Mouse (Mus musculus): ENCODE measurements around the gene Patl1.
A peak's percentile ranks its signal among the peaks of the same experiment; 100 is the strongest.
"Not testable (repeated sequence)": the region's sequence is repeated elsewhere in the genome, so short reads cannot be mapped to it uniquely, and the experiment has no call there.

Gene Patl1

DNA sequence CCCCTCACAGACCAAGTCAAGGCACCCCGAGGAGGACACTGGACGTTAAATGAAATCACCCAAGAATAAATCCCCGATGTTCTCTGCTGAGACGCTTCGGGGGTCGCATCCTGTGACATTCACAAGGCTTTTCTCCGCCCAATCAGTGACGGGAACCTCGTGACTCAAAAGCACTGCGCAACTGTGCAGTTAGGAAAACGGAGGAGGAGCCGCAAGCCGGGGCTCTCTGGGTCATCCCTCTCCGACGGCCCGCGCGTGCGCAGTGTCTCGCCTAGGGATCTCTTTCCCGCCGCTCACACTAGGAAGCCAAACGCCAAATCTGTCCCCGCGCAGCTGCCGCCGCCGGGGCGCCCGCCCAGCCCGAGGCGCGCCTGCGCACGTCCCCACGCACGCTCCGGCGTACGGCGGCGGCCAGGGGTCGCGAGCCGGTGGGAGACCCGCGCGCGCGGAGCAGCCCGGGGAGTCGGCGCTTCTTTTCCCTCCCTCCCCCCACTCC is at the start of gene Patl1:
Gene Patl1, plus strand, starts transcription at position 363 of the 496 bp plus-strand sequence.
- DNase-seq: peak; percentile 98

DNA sequence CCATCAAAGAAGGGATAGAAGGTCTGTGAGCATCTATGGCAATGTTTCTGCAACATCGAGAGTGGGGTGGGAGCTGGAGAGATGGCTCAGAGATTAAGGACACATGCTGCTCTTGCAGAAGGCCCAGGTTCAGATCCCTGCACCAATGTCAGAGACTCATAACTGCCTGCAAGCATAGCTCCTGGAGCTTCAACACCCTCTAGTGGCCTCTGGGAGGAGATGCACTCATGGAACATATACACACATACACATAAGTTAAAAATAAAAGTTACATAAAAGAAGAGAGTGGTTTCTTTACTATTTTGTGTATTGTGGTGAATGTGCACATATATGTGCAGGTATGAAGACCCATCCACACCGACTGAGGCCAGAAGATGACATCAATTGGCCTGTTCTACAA is 44.4 kb upstream of the Patl1 start:
- no peak for DNase-seq

DNA sequence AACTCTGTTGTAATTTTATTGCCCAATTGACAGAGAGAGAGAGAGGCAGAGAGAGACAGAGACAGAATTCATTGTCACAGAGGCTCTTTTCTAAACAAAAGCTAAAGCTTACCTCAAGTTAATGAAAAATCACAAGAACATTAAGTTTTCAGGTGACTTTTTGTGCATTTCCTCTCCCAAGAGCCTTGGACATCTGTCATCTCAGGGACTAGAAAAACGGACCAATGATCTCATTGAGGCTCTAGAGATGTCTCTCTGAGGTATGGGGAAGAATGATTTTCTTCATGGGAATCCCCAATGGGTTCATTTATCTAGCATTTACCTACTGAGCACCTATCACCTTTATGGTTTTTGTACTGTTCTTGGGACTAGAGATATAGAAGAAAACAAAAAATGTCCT is 37.2 kb upstream of the Patl1 start, which contains the start of gene Olfr1419:
Gene Olfr1419, minus strand, starts transcription at position 101 of the 400 bp plus-strand sequence.
- no peak for DNase-seq

DNA sequence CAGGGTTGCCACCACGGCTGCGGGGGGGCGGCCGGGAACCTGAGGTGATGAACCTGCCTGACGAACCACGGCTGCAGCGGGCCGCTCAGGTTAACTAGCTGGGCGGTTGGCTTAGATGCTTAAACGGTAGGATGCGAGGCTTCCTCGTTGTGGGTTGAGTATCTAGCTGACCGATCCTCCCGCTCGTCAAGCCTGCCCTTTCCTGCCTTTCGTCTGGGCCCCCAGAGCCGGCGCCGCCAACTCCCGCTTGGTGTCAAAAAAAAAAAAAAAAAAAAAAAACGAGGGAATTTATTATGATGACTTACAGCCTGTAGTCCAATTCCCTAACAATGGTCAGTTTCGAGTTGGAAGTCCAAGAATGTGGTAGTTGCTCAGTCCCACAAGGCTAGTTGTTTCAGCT is 33.8 kb upstream of the Patl1 start:
- DNase-seq: not testable (repeated sequence)

DNA sequence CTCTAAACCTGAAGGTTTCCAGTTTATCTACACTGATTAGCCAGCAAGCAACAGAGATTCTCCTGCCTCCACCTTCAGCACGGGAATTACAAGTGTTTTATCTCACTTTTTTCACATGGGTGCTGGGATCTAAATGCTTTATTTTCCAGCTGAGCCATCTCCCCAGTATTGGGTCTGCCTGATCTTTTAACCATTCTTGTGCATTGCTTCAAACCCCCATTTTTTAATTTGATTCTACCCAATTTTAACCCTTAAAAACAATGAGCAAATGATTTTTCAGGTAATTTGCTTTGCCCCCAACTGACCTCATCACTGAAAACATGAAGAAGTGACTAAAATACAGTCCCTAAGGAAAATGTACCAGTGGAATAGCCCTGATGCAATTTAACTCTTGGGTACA is 25.9 kb upstream of the Patl1 start, which contains the start of gene Olfr1420:
Gene Olfr1420, plus strand, starts transcription at position 301 of the 400 bp plus-strand sequence.
- DNase-seq: no peak

DNA sequence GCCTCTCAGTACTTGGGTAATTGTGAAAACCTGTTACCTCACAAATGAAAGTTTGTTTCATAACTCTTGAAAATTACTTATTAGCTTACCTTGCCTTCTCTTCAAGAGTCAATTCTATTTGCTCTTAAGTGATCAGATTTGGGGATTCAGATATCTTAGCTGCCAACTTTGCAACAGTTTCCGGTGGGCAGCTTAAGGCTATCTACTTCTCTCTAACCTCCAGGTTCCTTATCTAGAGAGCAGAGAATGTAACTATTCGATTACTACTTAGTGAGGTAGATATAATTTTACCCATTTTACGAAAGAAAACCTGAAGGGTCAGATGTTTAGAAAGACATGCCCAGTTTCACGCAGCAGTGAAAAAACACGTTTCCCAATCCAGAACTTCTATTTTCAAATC is 1.2 kb upstream of the Patl1 start:
- DNase-seq: no peak

DNA sequence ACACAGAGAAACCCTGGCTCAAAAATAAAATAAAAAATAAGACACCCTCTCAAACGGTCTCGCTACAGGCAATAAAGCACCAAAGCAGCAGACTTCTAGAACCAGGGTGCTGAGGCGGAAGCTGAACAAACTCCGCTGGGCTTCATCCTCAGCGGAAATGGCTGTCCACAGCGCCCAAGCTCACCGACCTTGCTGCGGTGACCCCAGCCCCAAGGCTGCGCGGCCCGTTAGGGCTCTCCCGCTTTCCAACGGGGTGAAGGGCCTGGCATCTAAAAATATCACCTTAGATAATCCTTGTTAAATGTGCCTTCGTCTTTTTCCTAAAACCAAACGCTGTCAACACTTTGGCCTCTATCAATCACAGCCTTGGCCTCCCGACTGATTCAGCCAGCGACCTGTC is 596 bp upstream of the Patl1 start:
- DNase-seq: no peak

DNA sequence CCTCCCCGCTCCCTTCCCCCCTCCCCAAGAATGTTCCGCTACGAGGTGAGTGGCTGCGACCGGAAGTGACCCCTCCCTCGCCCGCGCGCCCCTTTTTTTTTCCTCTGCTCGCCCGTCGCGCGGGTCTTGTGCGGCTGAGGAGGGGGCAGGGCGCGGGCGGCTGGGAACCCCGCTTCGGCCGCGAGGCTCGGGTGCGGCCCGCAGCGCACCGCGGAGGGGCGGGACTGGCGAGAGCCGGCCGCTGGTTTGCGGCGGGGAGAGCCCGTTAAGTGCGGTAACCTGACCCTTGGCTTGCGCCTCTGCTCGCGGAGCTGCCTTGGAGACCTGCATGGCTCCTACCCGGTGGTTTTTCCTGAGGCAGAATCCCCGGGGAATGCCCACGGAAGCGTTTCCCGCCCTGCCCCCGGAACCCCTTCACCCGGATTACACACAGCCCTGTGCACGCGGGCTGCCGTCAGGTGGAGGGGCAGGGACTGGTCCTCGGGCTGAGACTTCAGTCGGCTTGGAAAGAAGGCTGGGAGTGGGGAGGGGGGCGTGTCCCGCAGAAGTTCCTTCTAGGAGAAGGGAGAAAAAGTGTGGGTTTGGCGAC is 428 bp downstream of the Patl1 start:
- no peak for DNase-seq

DNA sequence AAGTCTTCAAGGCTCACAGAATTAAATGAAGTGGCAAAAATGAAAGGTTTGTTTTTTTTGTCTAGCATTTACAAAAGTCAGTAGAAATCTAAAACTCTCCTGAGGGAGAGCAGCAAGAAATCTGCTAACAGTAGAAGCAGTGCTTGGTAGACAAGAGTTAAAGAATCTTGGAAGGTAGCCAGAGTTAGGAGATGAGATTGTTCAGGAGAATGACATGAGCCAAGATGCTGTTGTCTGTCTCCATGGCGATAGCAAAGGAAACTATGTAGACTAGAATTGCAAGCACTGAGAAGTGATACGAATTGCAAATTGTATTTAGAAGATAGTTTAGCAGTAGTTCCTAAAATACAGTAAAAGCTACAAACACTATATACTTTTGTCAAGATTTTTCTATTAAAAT is 3.6 kb downstream of the Patl1 start:
- DNase-seq: no peak

DNA sequence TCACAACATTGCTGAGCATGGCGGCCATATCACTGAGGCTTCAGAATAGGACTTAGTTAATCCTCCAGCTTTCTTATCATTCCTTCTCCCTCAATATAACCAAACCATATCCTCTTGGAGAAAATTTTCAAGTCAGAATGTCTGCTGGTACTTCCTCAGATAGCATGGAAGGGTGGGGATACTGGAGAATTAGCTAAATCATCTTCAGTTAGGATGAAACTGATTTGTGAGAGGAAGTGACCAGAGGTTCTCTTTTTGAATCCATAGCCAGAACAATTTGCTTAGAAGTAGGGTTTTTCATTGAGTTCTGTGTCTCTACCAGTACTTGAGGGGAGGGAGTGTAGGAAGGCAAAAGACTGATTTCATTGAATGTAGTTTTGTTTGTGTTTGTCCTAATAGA is 9.9 kb downstream of the Patl1 start:
- DNase-seq: no peak

DNA sequence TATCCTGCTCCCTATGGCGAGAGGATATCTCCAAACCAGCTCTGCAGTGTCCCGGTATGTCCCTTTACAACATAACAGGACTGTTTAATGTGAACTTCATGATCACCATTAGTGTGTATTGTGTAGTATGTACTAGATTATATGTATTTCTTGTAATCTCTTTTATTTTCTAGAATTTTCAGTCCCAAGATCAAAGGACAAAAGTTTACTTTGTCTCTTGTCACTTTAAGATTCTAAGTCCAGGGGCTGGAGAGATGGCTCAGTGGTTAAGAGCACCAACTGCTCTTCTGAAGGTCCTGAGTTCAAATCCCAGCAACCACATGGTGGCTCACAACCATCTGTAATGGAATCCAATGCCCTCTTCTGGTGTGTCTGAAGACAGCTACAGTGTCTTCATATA is 10.3 kb downstream of the Patl1 start:
- DNase-seq: not testable (repeated sequence)

DNA sequence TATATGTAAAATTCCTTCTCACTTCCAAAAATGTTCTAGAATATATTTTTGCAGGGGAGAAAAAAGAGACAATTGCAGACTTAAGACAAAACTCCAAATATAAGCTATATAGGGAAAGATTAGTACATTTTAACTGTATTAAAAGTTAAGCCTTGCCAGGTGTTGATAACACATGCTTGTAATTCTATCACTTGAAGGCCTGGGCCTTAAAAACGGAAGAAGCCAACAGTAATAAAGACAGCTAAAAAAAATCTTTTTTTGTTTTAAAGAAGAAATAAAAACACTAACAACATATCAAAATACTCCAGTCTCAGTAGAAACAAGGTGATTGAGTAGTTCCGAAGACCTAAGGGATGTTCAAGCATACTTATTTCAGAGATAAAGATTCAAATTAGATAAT is 14.2 kb downstream of the Patl1 start:
- DNase-seq: no peak

DNA sequence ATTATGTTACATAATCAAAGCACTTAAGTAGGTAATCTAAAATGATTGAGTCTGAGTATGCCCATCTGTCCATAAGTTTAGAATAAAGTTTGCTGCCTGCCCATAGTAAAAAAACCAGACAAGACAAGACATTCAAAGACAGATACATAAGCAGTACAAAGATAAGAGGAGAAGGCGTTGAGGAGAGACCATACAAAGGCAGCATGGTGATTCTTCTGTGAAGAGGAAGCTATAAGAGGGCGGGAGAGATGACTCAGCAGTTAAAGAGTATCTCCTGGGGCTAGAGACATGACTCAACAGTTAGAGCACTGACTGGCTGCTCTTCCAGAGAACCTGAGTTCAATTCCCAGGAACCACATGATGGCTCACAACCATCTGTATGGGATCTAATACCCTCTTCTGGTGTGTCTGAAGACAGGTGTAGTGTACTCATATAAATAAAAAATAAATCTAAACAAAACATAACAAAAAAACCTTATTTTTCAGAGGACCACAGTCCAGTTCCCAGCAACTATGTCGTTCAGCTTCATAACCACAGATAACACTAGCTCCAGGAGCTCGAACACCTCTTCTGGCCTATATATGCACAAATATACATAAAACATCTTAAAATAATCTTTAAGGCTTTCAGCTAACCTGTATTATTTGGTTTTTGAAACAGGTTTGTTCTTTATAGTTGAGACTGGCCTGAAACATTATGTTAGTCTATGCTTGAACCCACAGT is 16.0 kb downstream of the Patl1 start:
- no peak for DNase-seq

DNA sequence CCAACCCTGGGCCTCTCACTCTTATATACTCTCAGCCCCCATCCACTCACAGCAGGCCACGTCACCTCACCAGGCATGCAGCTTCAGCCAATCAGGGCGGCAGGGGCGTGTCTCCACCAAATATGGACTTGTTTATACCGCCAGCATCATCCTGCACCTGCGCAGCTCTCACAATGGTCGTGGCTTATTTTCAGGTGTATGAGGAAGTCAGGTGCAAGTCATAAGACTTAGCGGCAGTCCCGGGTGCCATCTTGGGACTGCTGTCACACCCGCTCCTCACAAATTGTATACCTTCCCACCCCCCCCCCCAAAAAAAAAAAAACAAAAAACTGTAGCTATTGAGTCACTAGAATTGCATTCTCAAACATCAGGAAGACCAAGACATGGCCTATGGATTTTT is 34.3 kb downstream of the Patl1 start:
- not testable (repeated sequence) for DNase-seq

DNA sequence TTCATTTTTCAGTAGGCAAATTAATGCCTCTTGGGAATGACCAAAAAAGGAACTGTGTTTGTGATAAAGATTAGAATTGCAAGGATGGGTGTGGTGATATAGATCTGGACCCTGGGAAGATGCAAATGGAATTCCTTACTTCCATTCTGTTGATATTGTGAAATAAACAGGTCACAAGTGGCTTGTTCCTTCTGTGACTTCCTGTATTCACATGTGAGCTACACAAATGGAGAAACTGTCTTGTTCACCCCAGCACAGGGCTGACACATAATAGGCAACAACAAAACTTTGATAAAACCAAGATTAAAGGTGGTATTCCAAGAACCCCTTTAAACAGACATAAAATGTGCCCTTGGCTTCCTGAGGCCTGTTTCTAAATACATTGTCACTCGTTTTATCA is 37.7 kb downstream of the Patl1 start:
- DNase-seq: no peak

DNA sequence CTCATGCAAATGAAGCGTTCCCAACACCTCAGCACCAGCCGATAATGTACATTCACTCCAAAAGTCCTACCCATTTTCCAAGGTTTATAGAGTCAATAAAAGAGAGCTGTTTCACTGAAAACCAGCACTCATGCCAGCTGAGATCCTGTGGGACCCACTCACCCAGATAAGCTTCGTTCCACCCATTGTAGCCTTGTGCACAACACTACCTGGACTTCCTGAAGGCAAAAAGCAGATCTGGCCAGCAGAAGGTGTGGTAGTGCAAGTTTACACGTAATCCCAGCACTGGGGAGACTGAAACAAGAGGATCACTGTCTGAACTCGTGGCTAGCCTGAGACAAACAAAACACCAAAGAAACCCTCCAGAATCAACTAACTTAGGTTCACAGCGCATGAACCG is 38.5 kb downstream of the Patl1 start:
- no peak for DNase-seq

DNA sequence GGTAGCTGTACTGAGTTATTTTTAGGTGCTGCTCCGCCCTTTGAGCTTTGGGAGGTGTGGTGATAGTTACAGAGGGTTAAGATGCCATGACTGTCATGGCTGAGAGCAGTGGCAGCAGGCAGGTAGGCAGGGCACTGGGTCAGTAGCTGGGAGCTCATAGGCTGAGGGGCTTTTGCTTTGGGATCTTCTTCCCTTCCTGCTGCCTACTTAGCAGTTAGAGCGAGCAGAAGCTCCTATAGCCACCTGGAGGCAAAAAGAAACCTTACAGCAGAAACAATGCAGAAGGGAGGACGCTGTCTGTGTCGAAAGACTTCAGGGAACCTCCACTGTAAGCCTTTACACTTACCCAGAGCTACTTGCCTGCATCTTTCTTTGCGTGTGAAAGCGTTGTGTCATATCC is 42.0 kb downstream of the Patl1 start:
- DNase-seq: no peak

DNA sequence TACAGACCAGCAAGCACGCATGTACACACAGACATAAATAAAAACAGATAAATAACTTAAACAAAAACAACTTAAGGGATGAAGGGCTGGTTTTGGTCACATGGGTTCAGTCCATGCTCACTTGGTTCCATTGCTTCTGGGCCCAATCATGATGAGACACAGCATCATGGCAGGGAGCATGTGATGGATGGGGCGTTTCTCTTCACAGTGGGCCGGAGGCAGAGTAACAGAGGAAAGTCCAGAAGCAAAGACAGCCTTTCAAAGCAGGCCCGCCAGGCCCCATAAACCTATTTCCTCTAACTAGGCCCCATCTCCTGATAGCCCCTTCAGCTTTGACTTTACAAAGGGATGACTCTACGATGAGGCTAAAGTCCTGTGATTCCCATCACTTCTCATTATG is 44.4 kb downstream of the Patl1 start:
- DNase-seq: no peak

DNA sequence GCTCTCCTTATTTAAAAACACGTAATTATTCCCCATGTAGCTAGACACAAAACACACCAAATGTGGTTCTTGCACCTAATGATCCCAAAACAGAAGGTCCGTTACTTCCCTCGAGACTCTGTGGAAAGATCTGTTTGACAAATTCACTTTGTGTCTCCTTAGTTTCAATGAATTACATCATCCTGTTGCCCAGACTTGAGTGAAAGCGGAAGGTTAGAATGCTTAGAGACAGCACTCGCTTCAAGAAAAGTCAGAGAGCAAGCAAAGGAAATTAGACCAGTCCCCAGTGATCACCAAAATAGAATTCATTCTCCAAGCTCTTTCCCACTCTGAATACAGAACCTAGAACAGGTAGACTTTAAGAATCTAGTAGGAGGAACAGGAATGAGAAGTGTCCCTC is 45.2 kb downstream of the Patl1 start:
- no peak for DNase-seq

DNA sequence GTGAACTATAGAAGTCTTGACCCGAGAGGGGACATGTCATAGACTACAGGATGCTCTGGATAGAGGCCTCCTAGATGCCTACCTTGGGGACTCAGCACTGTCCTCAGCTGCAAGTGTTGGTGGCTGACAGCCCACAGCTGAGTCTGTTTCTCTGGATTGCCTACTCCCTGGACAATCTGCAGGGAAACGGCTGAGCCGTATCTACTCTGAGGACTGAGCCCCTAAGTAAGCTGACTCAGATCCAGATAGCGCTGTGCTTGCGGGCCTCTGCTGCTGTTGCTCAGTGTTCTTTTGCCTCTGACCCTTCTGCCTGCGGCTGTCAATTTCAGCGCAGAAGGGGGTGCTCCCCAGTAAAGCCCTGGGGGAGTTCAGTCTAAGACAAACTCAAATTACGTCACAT is 45.6 kb downstream of the Patl1 start:
- no peak for DNase-seq

DNA sequence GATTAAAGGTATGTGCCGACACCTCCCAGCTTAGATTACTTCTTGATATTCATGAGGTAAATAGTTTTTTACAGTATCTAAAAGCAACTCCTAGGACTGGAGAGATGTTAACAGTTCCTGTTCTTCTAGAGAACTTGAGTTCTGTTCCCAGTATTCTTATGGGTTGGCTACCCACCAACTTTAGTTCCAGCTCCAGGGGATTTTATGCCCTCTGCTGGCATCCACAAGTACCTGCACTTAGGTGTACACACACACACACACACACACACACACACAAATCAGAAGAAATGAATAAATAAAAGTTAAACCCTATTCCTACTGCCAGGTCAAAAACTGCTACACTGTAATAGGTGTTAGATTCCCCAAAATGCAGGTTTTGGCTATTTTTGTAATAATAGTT is 52.1 kb downstream of the Patl1 start:
- no peak for DNase-seq

DNA sequence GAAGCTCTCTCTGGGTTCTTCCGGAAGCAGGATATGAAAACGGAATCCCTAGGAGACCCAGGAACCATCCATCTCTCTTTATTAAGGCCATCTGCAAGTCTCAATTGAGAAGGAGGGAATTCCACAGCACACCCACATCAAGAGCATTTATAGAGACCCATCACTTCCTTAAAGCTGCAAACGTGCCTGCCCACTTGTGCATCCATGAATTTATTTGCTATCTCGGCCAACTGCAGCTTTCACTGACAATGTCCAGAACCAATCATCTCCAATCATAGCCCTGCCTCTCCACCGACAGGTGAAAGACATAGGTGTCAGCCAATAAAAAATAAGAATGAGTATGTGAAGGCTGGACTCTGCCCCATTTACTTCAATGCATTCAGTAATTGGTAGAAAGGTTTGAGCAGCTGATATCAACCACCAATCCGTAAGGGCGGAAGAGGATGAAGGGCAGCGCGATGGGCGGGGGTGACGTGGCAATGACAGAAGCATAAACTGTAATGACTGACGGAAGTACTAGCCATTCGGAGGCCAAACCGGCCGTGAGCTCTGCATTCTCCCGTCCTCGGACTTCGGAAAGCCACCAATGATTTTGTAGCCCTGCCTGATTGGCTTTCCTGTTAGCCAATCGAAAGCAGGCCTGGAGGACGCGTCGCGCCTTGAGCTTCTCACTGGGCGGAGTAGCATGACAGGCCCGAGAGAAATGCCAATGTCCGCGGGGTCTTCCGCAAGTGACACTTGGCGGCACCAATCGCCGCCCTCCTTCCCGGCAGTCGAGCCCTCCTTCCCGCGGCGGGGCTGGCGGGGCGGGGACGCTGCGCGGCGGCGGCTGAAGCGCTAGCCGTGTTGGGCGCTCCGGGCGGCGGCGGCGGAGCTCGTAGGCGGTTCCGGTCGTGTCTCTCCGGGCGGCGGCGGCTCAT is 53.1 kb downstream of the Patl1 start, which contains the start of gene Osbp:
Gene Osbp, plus strand, starts transcription at position 919 of the 920 bp plus-strand sequence.
- peak; percentile 99 for DNase-seq

DNA sequence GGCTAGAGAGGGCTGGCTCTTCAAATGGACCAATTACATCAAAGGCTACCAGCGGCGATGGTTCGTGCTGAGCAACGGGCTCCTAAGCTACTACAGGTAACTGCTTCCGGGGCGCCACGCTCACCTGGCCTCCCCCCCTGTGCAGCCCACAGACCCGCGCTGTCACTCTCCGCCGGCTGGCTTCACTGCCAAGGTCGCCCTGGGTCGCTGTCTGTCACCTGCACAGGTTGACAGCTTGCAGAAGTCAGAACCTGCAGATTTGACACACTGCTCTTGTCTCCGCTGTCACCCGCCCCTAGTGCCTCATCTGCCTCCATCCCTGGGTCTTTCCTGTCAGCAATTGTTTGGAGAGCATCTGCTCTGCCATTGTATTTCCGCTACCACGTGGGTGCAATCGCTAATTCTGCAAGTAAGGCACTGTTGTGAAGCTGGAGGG is 54.0 kb downstream of the Patl1 start:
- peak; percentile 65 for DNase-seq

All from cerebellum, adult 11 months (tissue).